Mouse (Mus musculus) hindbrain, embryonic 13.5 days (tissue): ENCODE data around the gene Lsm12. TPM values are rescaled to one million over a fixed set of nuclear protein-coding genes. Genes with fewer than 3 reads are reported as not detected.
A peak's percentile ranks its signal among the peaks of the same experiment; 100 is the strongest.

ENCODE experiments used
- ATAC-seq: fragments of 200-750 bp; cut with Nextera tagmentation; 2 replicates; pipeline ENCODE4 v1.8.0; 2017; ENCODE audit warnings: moderate TSS enrichment; ENCODE audit not compliant: low FRiP score
- H3K27ac ChIP-seq: fragments of 300-500 bp; sonication (generic); 2 replicates; pipeline ENCODE4 v1.5.1; 2015; ENCODE audit warnings: inconsistent platforms, mild to moderate bottlenecking, moderate library complexity
- H3K27me3 ChIP-seq: fragments of 300-500 bp; sonication (generic); 2 replicates; pipeline ENCODE4 v1.6.1; 2015; ENCODE audit warnings: mild to moderate bottlenecking, inconsistent platforms
- H3K36me3 ChIP-seq: fragments of 300-500 bp; sonication (generic); 2 replicates; pipeline ENCODE4 v1.6.1; 2015; ENCODE audit warnings: mild to moderate bottlenecking, inconsistent platforms
- H3K4me1 ChIP-seq: fragments of 300-500 bp; sonication (generic); replicated peaks from 2 replicates; pipeline ENCODE4 v1.6.1; 2015; ENCODE audit warnings: inconsistent platforms
- H3K4me2 ChIP-seq: fragments of 300-500 bp; sonication (generic); 2 replicates; pipeline ENCODE4 v1.6.1; 2015; ENCODE audit warnings: inconsistent platforms, mild to moderate bottlenecking, moderate library complexity
- H3K4me3 ChIP-seq: fragments of 300-500 bp; sonication (generic); 2 replicates; pipeline ENCODE4 v1.5.1; 2015; ENCODE audit warnings: mild to moderate bottlenecking, inconsistent platforms
- H3K9ac ChIP-seq: fragments of 300-500 bp; sonication (generic); 2 replicates; pipeline ENCODE4 v1.6.1; 2015; ENCODE audit warnings: mild to moderate bottlenecking, inconsistent platforms
- H3K9me3 ChIP-seq: fragments of 300-500 bp; sonication (generic); 2 replicates; pipeline ENCODE4 v1.6.1; 2016; ENCODE audit warnings: inconsistent platforms
- WGBS: fragments of 180-500 bp; shearing (Covaris S2); methylation state at CpG from one replicate; pipeline ENCODE4 v1.1.7; 2015; 5-methylcytosine and 5-hydroxymethylcytosine counted together
- polyA plus RNA-seq: library from polyadenylated mRNA; unstranded; fragments of >200 nt; fragmentation: Nextera tagmentation; extraction: Ambion mirVana; gene quantifications from 2 replicates; pipeline ENCODE4 v1.2.1, GENCODE M21; 2015

Gene Lsm12
- polyA plus RNA-seq, 1 experiment from 2014 or later, result 148 TPM

GRCm38 (mm10) chr11:102196018-102196797 lies 11.1 kb upstream of the Lsm12 start:
- H3K36me3 ChIP-seq, result peaks cover 90% of the 10 kb centered on the region
- no peak overlapping the region for H3K4me3 ChIP-seq
- ATAC-seq, result no peak
- H3K27me3 ChIP-seq, result no peaks in the 10 kb centered on the region
- H3K27ac ChIP-seq, result no peak overlapping the region
- H3K4me2 ChIP-seq, result no peak overlapping the region
- H3K9ac ChIP-seq, result 0 out of 2 replicates have a peak overlapping the region, but pooled peaks have one; percentile 2
- H3K9me3 ChIP-seq, result no peaks in the 10 kb centered on the region
- peaks cover 6% of the 10 kb centered on the region for H3K4me1 ChIP-seq
- WGBS, result 90% methylated on average over 21 of the region's 21 CpGs

- ATAC-seq, result no peak
Observed at GRCm38 (mm10) chr11:102193657-102194440, 8.8 kb upstream of the Lsm12 start.

GRCm38 (mm10) chr11:102190848-102191247 lies 5.8 kb upstream of the Lsm12 start:
- WGBS, result 44% methylated on average over 4 of the region's 4 CpGs
- peak overlapping the region; percentile 77 for H3K4me2 ChIP-seq
- no peaks in the 10 kb centered on the region for H3K27me3 ChIP-seq
- H3K9me3 ChIP-seq, result no peaks in the 10 kb centered on the region
- ATAC-seq, result no peak
- H3K9ac ChIP-seq, result peak overlapping the region; percentile 83
- H3K36me3 ChIP-seq, result peaks cover 37% of the 10 kb centered on the region
- peaks cover 26% of the 10 kb centered on the region for H3K4me1 ChIP-seq
- peak overlapping the region; percentile 64 for H3K4me3 ChIP-seq
- H3K27ac ChIP-seq, result no peak overlapping the region

More at GRCm38 (mm10) chr11:102193657-102194440, 8.8 kb upstream of the Lsm12 start:
- Histone ChIP-seq H3K36me3 (peaks cover 67% of the 10 kb centered on the region), H3K27me3 (no peaks in the 10 kb centered on the region), H3K9ac (no peak overlapping the region), H3K4me3 (no peak overlapping the region), H3K9me3 (no peaks in the 10 kb centered on the region), H3K27ac (no peak overlapping the region), H3K4me1 (peaks cover 26% of the 10 kb centered on the region), H3K4me2 (no peak overlapping the region)
- WGBS, result 88% methylated on average over 9 of the region's 9 CpGs

- Histone ChIP-seq H3K27me3 (no peaks in the 10 kb centered on the region), H3K4me3 (peak within 1 kb of the TSS; percentile 64), H3K9ac (peak within 1 kb of the TSS; percentile 83), H3K9me3 (no peaks in the 10 kb centered on the region), H3K36me3 (peaks cover 26% of the 10 kb centered on the region), H3K27ac (peak within 1 kb of the TSS; percentile 78), H3K4me2 (peak within 1 kb of the TSS; percentile 77), H3K4me1 (peaks cover 30% of the 10 kb centered on the region)
- 3% methylated on average over 50 of the region's 50 CpGs for WGBS
- ATAC-seq, result peak; percentile 76
Observed at GRCm38 (mm10) chr11:102189461-102190436, 4.7 kb upstream of the Lsm12 start, which contains the start of gene G6pc3. G6pc3 (plus strand) TSS chr11:102189620.

- Histone ChIP-seq H3K9me3 (no peaks in the 10 kb centered on the region), H3K27me3 (no peaks in the 10 kb centered on the region), H3K36me3 (peaks cover 18% of the 10 kb centered on the region), H3K4me3 (peak overlapping the region; percentile 64), H3K4me1 (peaks cover 34% of the 10 kb centered on the region), H3K27ac (peak overlapping the region; percentile 78; the same call in 1 of the 2 replicates), H3K4me2 (peak overlapping the region; percentile 77), H3K9ac (peak overlapping the region; percentile 83)
- no peak for ATAC-seq
- WGBS, result 67% methylated on average over 6 of the region's 6 CpGs
Observed at GRCm38 (mm10) chr11:102188980-102189379, 3.9 kb upstream of the Lsm12 start.

GRCm38 (mm10) chr11:102186235-102186634 lies 1.1 kb upstream of the Lsm12 start:
- 86% methylated on average over 1 of the region's 1 CpGs for WGBS
- Histone ChIP-seq H3K36me3 (peaks cover 7% of the 10 kb centered on the region), H3K27me3 (no peaks in the 10 kb centered on the region), H3K4me3 (no peak overlapping the region), H3K4me1 (peaks cover 43% of the 10 kb centered on the region), H3K9ac (no peak overlapping the region), H3K27ac (no peak overlapping the region), H3K9me3 (no peaks in the 10 kb centered on the region), H3K4me2 (no peak overlapping the region; the same call in 1 of the 2 replicates)
- no peak for ATAC-seq

GRCm38 (mm10) chr11:102185677-102186076 lies 581 bp upstream of the Lsm12 start:
- Histone ChIP-seq H3K9me3 (no peaks in the 10 kb centered on the region), H3K4me2 (peak overlapping the region; percentile 78), H3K27ac (peak overlapping the region; percentile 98), H3K36me3 (peaks cover 13% of the 10 kb centered on the region), H3K4me1 (peaks cover 38% of the 10 kb centered on the region), H3K4me3 (peak overlapping the region; percentile 84), H3K9ac (peak overlapping the region; percentile 93), H3K27me3 (no peaks in the 10 kb centered on the region)
- no peak for ATAC-seq
- 57% methylated on average over 3 of the region's 3 CpGs for WGBS

- H3K4me1 ChIP-seq, result peaks cover 39% of the 10 kb centered on the region
- WGBS, result 7% methylated on average over 7 of the region's 7 CpGs
- H3K36me3 ChIP-seq, result peaks cover 22% of the 10 kb centered on the region
- H3K27me3 ChIP-seq, result no peaks in the 10 kb centered on the region
- ATAC-seq, result no peak
- H3K4me3 ChIP-seq, result peak overlapping the region; percentile 84
- H3K27ac ChIP-seq, result peak overlapping the region; percentile 98
- no peaks in the 10 kb centered on the region for H3K9me3 ChIP-seq
- H3K9ac ChIP-seq, result peak overlapping the region; percentile 93
- peak overlapping the region; percentile 78 for H3K4me2 ChIP-seq
Observed at GRCm38 (mm10) chr11:102184253-102184645, 847 bp downstream of the Lsm12 start.

GRCm38 (mm10) chr11:102179836-102180235 lies 5.3 kb downstream of the Lsm12 start:
- H3K4me1 ChIP-seq, result peaks cover 27% of the 10 kb centered on the region
- H3K9me3 ChIP-seq, result no peaks in the 10 kb centered on the region
- H3K27me3 ChIP-seq, result no peaks in the 10 kb centered on the region
- peaks cover 56% of the 10 kb centered on the region for H3K36me3 ChIP-seq
- ATAC-seq, result no peak
- no peak overlapping the region for H3K27ac ChIP-seq
- no peak overlapping the region for H3K4me3 ChIP-seq
- no peak overlapping the region for H3K9ac ChIP-seq
- no peak overlapping the region for H3K4me2 ChIP-seq

GRCm38 (mm10) chr11:102168689-102169088 lies 16.4 kb downstream of the Lsm12 start:
- Histone ChIP-seq H3K27me3 (no peaks in the 10 kb centered on the region), H3K9ac (0 out of 2 replicates have a peak overlapping the region, but pooled peaks have one; percentile 8), H3K36me3 (peaks cover 44% of the 10 kb centered on the region), H3K9me3 (no peaks in the 10 kb centered on the region), H3K4me1 (no peaks in the 10 kb centered on the region), H3K27ac (no peak overlapping the region), H3K4me2 (no peak overlapping the region), H3K4me3 (no peak overlapping the region)
- no peak for ATAC-seq
- WGBS, result 91% methylated on average over 5 of the region's 5 CpGs

GRCm38 (mm10) chr11:102167539-102167938 lies 17.6 kb downstream of the Lsm12 start:
- H3K36me3 ChIP-seq, result peaks cover 53% of the 10 kb centered on the region
- no peak for ATAC-seq

More at GRCm38 (mm10) chr11:102167539-102167938, 17.6 kb downstream of the Lsm12 start:
- Histone ChIP-seq H3K27me3 (no peaks in the 10 kb centered on the region), H3K4me1 (no peaks in the 10 kb centered on the region), H3K9me3 (no peaks in the 10 kb centered on the region), H3K9ac (no peak overlapping the region), H3K4me2 (no peak overlapping the region), H3K4me3 (no peak overlapping the region), H3K27ac (no peak overlapping the region)
- WGBS, result 91% methylated on average over 5 of the region's 5 CpGs
